Mouse (Mus musculus) adrenal gland, adult 2 months (tissue): Measurements from ENCODE around the gene Slc35c2. TPM values are rescaled to one million over a fixed set of nuclear protein-coding genes. Genes with fewer than 3 reads are reported as not detected.

Source experiments
- DNase-seq: peaks from one replicate; pipeline ENCODE4 v3.0.0; 2021
- polyA plus RNA-seq: library from polyadenylated mRNA; depleted of rRNA; stranded (reverse); fragments of >200 nt; gene quantifications from 2 replicates; pipeline ENCODE4 v1.2.3, GENCODE M21; 2012
- total RNA-seq, 2 experiments: library from RNA; stranded (reverse); gene quantifications; 2 replicates each; pipeline ENCODE4 v1.2.3; 2021

Gene Slc35c2
- total and polyA plus RNA-seq, 3 experiments, result 51.0 to 87.4 (median 56.6) TPM

GRCm38 (mm10) chr2:165312381-165312780 lies 24.7 kb upstream of the Slc35c2 start:
- no peak for DNase-seq

GRCm38 (mm10) chr2:165311577-165311976 lies 23.9 kb upstream of the Slc35c2 start:
- no peak for DNase-seq

GRCm38 (mm10) chr2:165310818-165311425 lies 23.3 kb upstream of the Slc35c2 start:
- no peak for DNase-seq

- DNase-seq, result no peak
Measured at GRCm38 (mm10) chr2:165307801-165308200, 20.1 kb upstream of the Slc35c2 start.

- no peak for DNase-seq
Measured at GRCm38 (mm10) chr2:165305438-165305837, 17.8 kb upstream of the Slc35c2 start.

- no peak for DNase-seq
Measured at GRCm38 (mm10) chr2:165304819-165305218, 17.1 kb upstream of the Slc35c2 start.

- no peak for DNase-seq
Measured at GRCm38 (mm10) chr2:165303354-165304012, 15.8 kb upstream of the Slc35c2 start.

GRCm38 (mm10) chr2:165301409-165301808 lies 13.7 kb upstream of the Slc35c2 start:
- no peak for DNase-seq

GRCm38 (mm10) chr2:165300885-165301284 lies 13.2 kb upstream of the Slc35c2 start:
- no peak for DNase-seq

- no peak for DNase-seq
Measured at GRCm38 (mm10) chr2:165300424-165300823, 12.8 kb upstream of the Slc35c2 start.

GRCm38 (mm10) chr2:165297429-165297828 lies 9.8 kb upstream of the Slc35c2 start:
- no peak for DNase-seq

- peak; percentile 86 for DNase-seq
Measured at GRCm38 (mm10) chr2:165296571-165296970, 8.9 kb upstream of the Slc35c2 start.

GRCm38 (mm10) chr2:165288315-165289031 lies 804 bp upstream of the Slc35c2 start:
- peak; percentile 93 for DNase-seq

- DNase-seq, result no peak
Measured at GRCm38 (mm10) chr2:165286361-165287201, 1.1 kb downstream of the Slc35c2 start.

- no peak for DNase-seq
Measured at GRCm38 (mm10) chr2:165285621-165286020, 2.0 kb downstream of the Slc35c2 start.

GRCm38 (mm10) chr2:165285034-165285433 lies 2.6 kb downstream of the Slc35c2 start:
- no peak for DNase-seq

- DNase-seq, result no peak
Measured at GRCm38 (mm10) chr2:165284377-165284776, 3.3 kb downstream of the Slc35c2 start.

GRCm38 (mm10) chr2:165283644-165284043 lies 4.0 kb downstream of the Slc35c2 start:
- DNase-seq, result peak; percentile 64

GRCm38 (mm10) chr2:165281779-165282311 lies 5.8 kb downstream of the Slc35c2 start:
- DNase-seq, result no peak

GRCm38 (mm10) chr2:165279351-165279750 lies 8.3 kb downstream of the Slc35c2 start:
- no peak for DNase-seq

GRCm38 (mm10) chr2:165277188-165277740 lies 10.4 kb downstream of the Slc35c2 start:
- DNase-seq, result no peak

GRCm38 (mm10) chr2:165275824-165276223 lies 11.8 kb downstream of the Slc35c2 start:
- DNase-seq, result peak; percentile 76
